Mouse (Mus musculus): Measurements from ENCODE around the gene Ap2m1.

- TF ChIP-seq TAL1 (IDR thresholded peaks at IDR 0.05; ENCODE audit: low read length) (no peak), GATA1 (IDR thresholded peaks at IDR 0.05; ENCODE audit: low read length) (no peak)
Measured at GRCm38 (mm10) chr16:20539649-20540048, 4.4 kb downstream of the Ap2m1 start.

All from erythroblast, embryonic 14.5 days (primary cell).